In the genomic region with DNA sequence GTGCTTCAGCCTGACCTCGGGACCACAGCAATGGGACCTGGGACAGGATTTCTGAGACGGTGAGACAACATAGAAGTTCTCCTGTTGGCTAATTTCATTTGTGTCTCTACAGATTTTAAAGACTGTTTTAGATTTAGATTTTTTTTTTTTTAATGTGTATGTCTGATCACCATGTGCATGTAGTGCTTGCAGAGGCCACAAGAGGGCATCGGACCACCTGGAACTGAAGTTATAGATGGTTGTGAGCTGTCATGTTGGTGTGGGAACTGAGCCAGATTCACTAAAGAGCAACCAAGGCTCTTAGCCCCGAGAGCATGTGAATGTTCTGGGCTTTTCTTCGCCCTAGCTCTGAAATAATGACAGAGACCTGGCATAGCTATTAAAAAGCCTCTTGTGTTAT, we compare ENCODE assay signal across 8 mouse cellular contexts. TPM values are rescaled to one million over a fixed set of nuclear protein-coding genes. Genes with fewer than 3 reads are reported as not detected.
DNase-seq lines count a peak whose midpoint lies in the region; ATAC-seq and TF ChIP-seq lines count a peak whose summit lies in the region.
"Had no signal": no experiment of that assay in that cellular context is flagged by ENCODE, and none has a peak within 500 bp of the region (broad histone marks: within the 10 kb centered on the region; RNA-seq: fewer than 3 reads in every experiment).

No protein-coding gene starts in this region.

- no peak overlapping the region for H3K4me3 ChIP-seq in intestine, postnatal 0 days (ENCODE audit: low read depth, low read length)
- no peak overlapping the region for H3K4me3 ChIP-seq in intestine, embryonic 15.5 days (replicated peaks)
- H3K4me3 ChIP-seq in E14TG2a.4 (replicated peaks; ENCODE audit: low read length), result no peak overlapping the region
- no peak overlapping the region for H3K4me3 ChIP-seq in cortical plate, adult 2 months (ENCODE audit: insufficient read depth, low read length)
- H3K4me3 ChIP-seq: liver, embryonic 15.5 days had no signal

- TF ChIP-seq POLR2A in cortical plate, adult 2 months (IDR thresholded peaks at IDR 0.05; ENCODE audit: extremely low read depth, insufficient read depth, low read length), result no peak

- 65% methylated on average over 5 of the region's 5 CpGs for WGBS in intestine, postnatal 0 days
- 55% methylated on average over 5 of the region's 5 CpGs for WGBS in intestine, embryonic 15.5 days

- no peak overlapping the region for H3K4me2 ChIP-seq in intestine, postnatal 0 days (replicated peaks; ENCODE audit: low read depth)
- H3K4me2 ChIP-seq in intestine, embryonic 15.5 days (replicated peaks), result no peak overlapping the region
- H3K4me2 ChIP-seq: liver, embryonic 15.5 days had no signal

- H3K9me3 ChIP-seq in intestine, postnatal 0 days (ENCODE audit: control insufficient read depth), result no peaks in the 10 kb centered on the region
- H3K9me3 ChIP-seq in intestine, embryonic 15.5 days, result no peaks in the 10 kb centered on the region
- no peaks in the 10 kb centered on the region for H3K9me3 ChIP-seq in E14TG2a.4 (ENCODE audit: low read length)
- H3K9me3 ChIP-seq: liver, embryonic 15.5 days had no signal

- ATAC-seq in intestine, postnatal 0 days, result no peak
- no peak for ATAC-seq in intestine, embryonic 15.5 days

- H3K4me1 ChIP-seq in intestine, postnatal 0 days (replicated peaks; ENCODE audit: control insufficient read depth, insufficient read depth, low read length), result no peaks in the 10 kb centered on the region
- 0 out of 2 replicates have a peak, but pooled peaks cover 2% of the 10 kb centered on the region for H3K4me1 ChIP-seq in intestine, embryonic 15.5 days (replicated peaks)
- H3K4me1 ChIP-seq in E14TG2a.4 (replicated peaks; ENCODE audit: low read depth, low read length), result peaks cover 20% of the 10 kb centered on the region
- no peaks in the 10 kb centered on the region for H3K4me1 ChIP-seq in cortical plate, adult 2 months (ENCODE audit: control insufficient read depth, insufficient read depth, low read length)

- TF ChIP-seq CTCF in intestine, postnatal 0 days (IDR thresholded peaks at IDR 0.05; ENCODE audit: low read depth), result peak; percentile 77
- peak; percentile 64 for TF ChIP-seq CTCF in E14TG2a.4 (conservative IDR thresholded peaks at IDR 0.05; ENCODE audit: low read length)
- TF ChIP-seq CTCF in cortical plate, adult 2 months (IDR thresholded peaks at IDR 0.05; ENCODE audit: extremely low read depth, insufficient read depth, low read length), result peak; percentile 47

- no peaks in the 10 kb centered on the region for H3K27me3 ChIP-seq in intestine, postnatal 0 days (replicated peaks; ENCODE audit: control insufficient read depth, insufficient read depth, low read length)
- no peaks in the 10 kb centered on the region for H3K27me3 ChIP-seq in intestine, embryonic 15.5 days (replicated peaks)
- H3K27me3 ChIP-seq in E14TG2a.4 (ENCODE audit: insufficient read depth, low read length), result peaks cover 12% of the 10 kb centered on the region

- DNase-seq in B cell, adult 2 months, result peak; percentile 84 to 87
- DNase-seq in lung, postnatal 14 days, result peak; percentile 72
- DNase-seq in thymus, postnatal 14 days, result peak; percentile 80

- no peaks in the 10 kb centered on the region for H3K36me3 ChIP-seq in intestine, postnatal 0 days (ENCODE audit: control insufficient read depth, insufficient read depth)
- H3K36me3 ChIP-seq in intestine, embryonic 15.5 days, result no peaks in the 10 kb centered on the region
- no peaks in the 10 kb centered on the region for H3K36me3 ChIP-seq in E14TG2a.4 (ENCODE audit: insufficient read depth, low read length)
- H3K36me3 ChIP-seq: liver, embryonic 15.5 days had no signal

- no peak overlapping the region for H3K9ac ChIP-seq in intestine, postnatal 0 days (ENCODE audit: low read depth, low read length)
- H3K9ac ChIP-seq in intestine, embryonic 15.5 days, result no peak overlapping the region
- H3K9ac ChIP-seq: liver, embryonic 15.5 days had no signal

- no peak overlapping the region for H3K27ac ChIP-seq in intestine, postnatal 0 days (ENCODE audit: low read depth, low read length)
- H3K27ac ChIP-seq in intestine, embryonic 15.5 days, result no peak overlapping the region
- no peak overlapping the region for H3K27ac ChIP-seq in cortical plate, adult 2 months (ENCODE audit: insufficient read depth, low read length)
- H3K27ac ChIP-seq: liver, embryonic 15.5 days had no signal

RNA-seq across cellular contexts. Expression of a gene that starts 8.1 kb away (rescaled TPM):
- polyA plus RNA-seq in intestine, postnatal 0 days (2015; fragmentation: Nextera tagmentation; extraction: Ambion mirVana), result 49.8 and 52.6 TPM in 2 replicates
- 22.5 and 24.3 TPM in 2 replicates for polyA plus RNA-seq in intestine, embryonic 15.5 days (2015; fragmentation: Nextera tagmentation; extraction: Ambion mirVana)
- polyA plus RNA-seq in cortical plate, adult 2 months (2012; rRNA removed), result 16.7 and 19.4 TPM in 2 replicates

RNA-seq across cellular contexts. Expression of a gene that starts 9.0 kb away (rescaled TPM):
- polyA plus RNA-seq in intestine, postnatal 0 days (2015; fragmentation: Nextera tagmentation; extraction: Ambion mirVana), result 25.0 and 26.8 TPM in 2 replicates
- 35.1 and 38.6 TPM in 2 replicates for polyA plus RNA-seq in intestine, embryonic 15.5 days (2015; fragmentation: Nextera tagmentation; extraction: Ambion mirVana)
- polyA plus RNA-seq in cortical plate, adult 2 months (2012; rRNA removed), result 88.8 and 89.0 TPM in 2 replicates

RNA-seq across cellular contexts. Expression of a gene that starts 19.4 kb away (rescaled TPM):
- 8.8 and 10.0 TPM in 2 replicates for polyA plus RNA-seq in intestine, postnatal 0 days (2015; fragmentation: Nextera tagmentation; extraction: Ambion mirVana)
- polyA plus RNA-seq in intestine, embryonic 15.5 days (2015; fragmentation: Nextera tagmentation; extraction: Ambion mirVana), result 0.40 and 7.2 TPM in 2 replicates
- 0.93 TPM in 1 of 2 replicates, not detected in the other for polyA plus RNA-seq in cortical plate, adult 2 months (2012; rRNA removed)

RNA-seq across cellular contexts. Expression of a gene that starts 48.8 kb away (rescaled TPM):
- polyA plus RNA-seq in intestine, postnatal 0 days (2015; fragmentation: Nextera tagmentation; extraction: Ambion mirVana), result 173 and 174 TPM in 2 replicates
- polyA plus RNA-seq in intestine, embryonic 15.5 days (2015; fragmentation: Nextera tagmentation; extraction: Ambion mirVana), result 268 and 270 TPM in 2 replicates
- 251 and 267 TPM in 2 replicates for polyA plus RNA-seq in cortical plate, adult 2 months (2012; rRNA removed)
